Mouse (Mus musculus): Measurements from ENCODE around the gene Mfsd4a.

The Mfsd4a gene

GRCm38 (mm10) chr1:131989476-131989875, 78.4 kb downstream of the Mfsd4a start:
- DNase-seq (ENCODE audit: low spot score) = no peak

- DNase-seq (ENCODE audit: low spot score) = no peak
These were observed 80.4 kb downstream of the Mfsd4a start for GRCm38 (mm10) chr1:131987432-131987831.

GRCm38 (mm10) chr1:131983806-131984205, 84.1 kb downstream of the Mfsd4a start:
- DNase-seq (ENCODE audit: low spot score) = no peak

- DNase-seq (ENCODE audit: low spot score) = peak; percentile 33
These were observed 85.0 kb downstream of the Mfsd4a start for GRCm38 (mm10) chr1:131982907-131983306.

- DNase-seq (ENCODE audit: low spot score) = peak; percentile 46
These were observed 86.4 kb downstream of the Mfsd4a start for GRCm38 (mm10) chr1:131981378-131982013.

- DNase-seq (ENCODE audit: low spot score) = no peak
These were observed 87.4 kb downstream of the Mfsd4a start for GRCm38 (mm10) chr1:131980471-131980870.

- DNase-seq (ENCODE audit: low spot score) = no peak
These were observed 91.0 kb downstream of the Mfsd4a start for GRCm38 (mm10) chr1:131976886-131977285.

- DNase-seq (ENCODE audit: low spot score) = no peak
These were observed 93.9 kb downstream of the Mfsd4a start for GRCm38 (mm10) chr1:131973991-131974390.
